Mouse (Mus musculus): ENCODE measurements around the gene Nicn1. TPM values are rescaled to one million over a fixed set of nuclear protein-coding genes. Genes with fewer than 3 reads are reported as not detected.
"Not testable (repeated sequence)": the region's sequence is repeated elsewhere in the genome, so short reads cannot be mapped to it uniquely, and the experiment has no call there.

The Nicn1 gene
- total RNA-seq, 2 experiments from 2014 or later: 20.3 to 24.2 TPM

DNA sequence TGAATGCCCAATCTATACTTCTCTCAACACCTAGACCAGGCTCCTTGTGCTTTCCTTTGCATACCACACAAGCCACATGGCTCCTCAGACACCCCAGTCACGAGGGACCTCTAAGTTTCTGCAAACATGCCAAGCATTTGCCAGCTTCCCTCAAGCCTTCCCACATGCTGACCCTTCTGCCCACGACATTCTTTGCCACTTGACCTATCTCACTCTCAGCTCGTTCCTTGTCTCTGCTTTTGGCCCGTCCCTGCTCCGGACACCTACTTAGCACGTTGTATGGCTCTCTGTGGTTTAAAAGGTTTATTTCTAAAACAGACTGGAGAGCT lies 14.9 kb upstream of the Nicn1 start:
- no peak for DNase-seq (ENCODE audit: low spot score)
- intact Hi-C loops (cut with DNase I): no loop called here

DNA sequence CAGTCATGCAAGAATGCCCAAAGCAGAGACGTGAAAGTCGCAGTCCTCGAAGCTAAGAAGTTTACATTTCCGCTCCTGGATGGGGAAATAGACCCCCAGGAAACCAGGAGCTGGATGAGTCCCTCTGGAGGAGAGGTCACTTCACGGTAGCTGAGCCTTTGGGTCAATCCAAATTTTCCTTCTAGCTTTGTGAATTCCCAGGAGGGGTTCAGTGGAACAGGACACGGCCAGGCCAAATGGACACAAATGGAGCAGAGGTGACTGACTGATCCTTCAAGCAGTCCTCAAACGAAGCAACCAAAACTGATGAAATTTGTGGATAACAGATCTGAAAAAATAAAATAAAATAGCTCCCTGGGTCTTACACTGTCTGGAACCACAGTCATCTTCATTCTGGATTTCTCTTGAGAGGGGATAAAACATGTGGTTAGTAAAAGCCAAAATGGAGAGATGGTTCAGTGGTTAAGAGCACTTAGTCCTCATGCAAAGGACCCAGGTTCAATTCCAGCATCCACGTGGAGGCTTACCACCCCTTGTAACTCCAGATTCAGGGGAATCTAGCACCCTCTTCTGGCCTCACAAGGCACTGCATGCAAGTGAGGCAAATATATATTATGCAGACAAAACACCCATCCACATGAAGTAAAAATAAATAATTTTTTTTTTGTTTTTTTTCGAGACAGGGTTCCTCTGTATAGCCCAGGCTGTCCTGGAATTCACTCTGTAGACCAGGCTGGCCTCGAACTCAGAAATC lies 11.4 kb upstream of the Nicn1 start:
- no peak for DNase-seq (ENCODE audit: low spot score)
- intact Hi-C loops (cut with DNase I): no loop called here

- DNase-seq (ENCODE audit: low spot score): peak; percentile 90
- intact Hi-C loops (cut with DNase I): loop anchor here (2.0 to 10.0 kb wide), 2 partner anchors 15 to 375 kb away; partner anchors contain the start of gene Mst1r
Measured at GRCm38 (mm10) chr9:108280071-108280828, 10.0 kb upstream of the Nicn1 start.

- intact Hi-C loops (cut with DNase I): loop anchor here (2.0 to 10.0 kb wide), 4 partner anchors 82 to 380 kb away; partner anchors contain the start of gene Mst1r
- DNase-seq (ENCODE audit: low spot score): no peak
Measured at GRCm38 (mm10) chr9:108284410-108284809, 5.8 kb upstream of the Nicn1 start.

DNA sequence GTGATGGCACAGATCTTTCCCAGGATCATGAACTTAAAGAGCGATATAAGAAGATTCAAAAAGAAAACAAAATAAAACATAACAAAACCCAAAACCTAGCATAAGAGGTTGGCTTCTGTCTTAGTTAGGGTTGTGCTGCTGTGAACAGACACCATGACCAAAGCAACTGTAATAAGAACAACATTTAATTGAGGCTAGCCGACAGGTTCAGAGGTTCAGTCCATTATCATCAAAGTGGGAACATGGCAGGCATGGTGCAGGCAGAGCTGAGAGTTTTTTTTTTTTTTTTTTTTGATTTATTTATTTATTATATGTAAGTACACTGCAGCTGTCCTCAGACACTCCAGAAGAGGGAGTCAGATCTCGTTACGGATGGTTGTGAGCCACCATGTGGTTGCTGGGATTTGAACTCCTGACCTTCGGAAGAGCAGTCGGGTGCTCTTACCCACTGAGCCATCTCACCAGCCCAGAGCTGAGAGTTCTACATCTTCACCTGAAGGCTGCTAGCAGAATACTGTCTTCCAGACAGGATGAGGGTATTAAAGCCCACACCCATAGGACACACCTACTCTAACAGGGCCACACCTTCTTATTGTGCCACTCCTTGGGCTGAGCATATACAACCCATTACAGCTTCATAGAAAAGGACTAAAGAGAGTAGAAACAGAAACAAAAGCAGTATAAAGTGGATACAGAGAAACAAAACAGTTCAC lies 2.5 kb upstream of the Nicn1 start:
- intact Hi-C loops (cut with DNase I): loop anchor here (10.0 kb wide), 1 partner anchor 383 kb away; the partner anchor contains the start of gene Mst1r
- DNase-seq (ENCODE audit: low spot score): not testable (repeated sequence)

DNA sequence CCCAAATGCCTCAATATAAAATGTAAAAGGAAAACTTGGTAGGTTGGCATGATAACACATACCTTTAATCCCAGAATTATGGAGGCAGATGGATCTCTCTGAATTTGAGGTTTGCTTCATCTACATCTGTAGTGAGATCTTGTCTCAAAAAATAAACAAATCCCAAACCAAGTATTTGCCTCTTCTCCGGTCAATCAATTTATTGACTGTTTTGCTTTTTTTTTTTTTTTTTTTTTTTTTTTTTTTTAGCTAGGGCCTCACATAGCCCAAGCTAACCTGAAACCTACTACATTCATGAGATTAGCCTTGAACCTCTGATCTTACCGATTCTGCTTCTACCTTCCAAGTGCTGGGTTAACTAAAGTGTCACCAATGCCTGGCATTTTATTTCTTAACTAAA lies 882 bp upstream of the Nicn1 start:
- DNase-seq (ENCODE audit: low spot score): no peak
- intact Hi-C loops (cut with DNase I): loop anchor here (10.0 kb wide), 1 partner anchor 385 kb away; the partner anchor contains the start of gene Mst1r

- intact Hi-C loops (cut with DNase I): loop anchor here (10.0 kb wide), 1 partner anchor 416 kb away; the partner anchor contains the start of gene Rbm6
- DNase-seq (ENCODE audit: low spot score): no peak
Measured at GRCm38 (mm10) chr9:108290773-108291172, 544 bp downstream of the Nicn1 start.

DNA sequence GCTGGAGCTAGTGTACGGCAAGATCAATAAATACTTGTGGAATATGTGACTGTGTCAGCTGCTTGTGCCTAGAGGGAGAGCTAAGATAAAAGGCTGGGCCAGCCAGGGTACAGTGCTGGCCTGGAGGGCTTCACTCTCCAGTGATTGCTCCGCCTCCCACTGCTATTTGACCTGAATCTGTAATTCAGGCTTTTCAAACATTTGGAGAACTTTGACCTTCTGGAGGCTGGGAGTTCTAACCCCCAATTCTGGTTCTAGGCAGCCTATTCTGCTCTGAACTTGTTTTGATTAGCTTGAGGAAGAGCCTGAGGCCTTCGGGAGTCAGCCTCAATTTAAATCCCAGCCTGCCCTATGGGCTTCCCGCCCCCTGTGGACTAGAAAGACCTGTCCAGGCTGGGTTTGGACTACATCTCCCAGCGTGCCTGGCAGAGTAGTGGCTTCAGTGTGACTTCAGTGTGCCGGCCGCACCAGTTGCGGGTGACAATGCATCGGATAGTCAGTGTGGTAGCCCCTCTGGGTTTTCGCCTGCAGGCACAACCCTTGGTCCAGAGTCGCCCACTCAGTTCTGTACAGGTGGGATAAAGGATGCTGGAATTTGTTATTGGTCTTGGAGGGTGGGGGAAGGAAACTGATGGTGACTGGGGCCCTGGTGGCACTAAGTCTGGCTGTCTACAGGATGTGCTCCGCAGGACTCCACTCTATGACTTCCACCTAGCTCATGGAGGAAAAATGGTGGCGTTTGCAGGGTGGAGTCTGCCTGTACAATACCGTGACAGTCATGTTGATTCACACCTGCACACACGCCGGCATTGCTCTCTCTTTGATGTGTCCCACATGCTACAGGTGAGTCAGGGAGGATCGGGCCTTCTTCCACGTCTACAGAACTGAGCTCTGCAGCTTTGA lies 6.5 kb downstream of the Nicn1 start, which contains the start of gene Amt:
Amt (plus strand) TSS at position 401 of the 903 bp plus-strand sequence.
- intact Hi-C loops (cut with DNase I): loop anchor here (10.0 kb wide), 1 partner anchor 422 kb away; the partner anchor contains the start of gene Rbm6
- DNase-seq (ENCODE audit: low spot score): no peak

DNA sequence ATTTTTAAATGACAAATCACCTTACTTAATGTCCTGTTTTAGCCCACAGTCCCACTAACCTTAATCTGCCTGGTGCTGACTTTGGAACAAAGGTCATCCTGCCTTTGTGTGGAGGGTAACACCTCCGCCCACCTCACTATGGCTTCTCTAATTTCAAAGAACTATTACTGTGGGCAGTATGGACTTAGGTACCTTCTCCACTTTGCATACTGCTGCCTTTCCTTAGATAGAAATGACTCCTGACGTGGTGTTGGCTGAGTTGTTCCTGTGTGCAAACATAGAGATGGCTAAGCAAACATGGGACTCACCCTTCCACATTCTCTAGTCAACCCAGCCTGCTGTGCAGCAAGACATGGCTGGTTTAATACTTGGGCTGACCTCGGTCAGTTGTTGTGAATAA lies 11.6 kb downstream of the Nicn1 start:
- DNase-seq (ENCODE audit: low spot score): no peak
- intact Hi-C loops (cut with DNase I): no loop called here

- intact Hi-C loops (cut with DNase I): no loop called here
- DNase-seq (ENCODE audit: low spot score): no peak
Measured at GRCm38 (mm10) chr9:108304716-108305115, 14.5 kb downstream of the Nicn1 start.

DNA sequence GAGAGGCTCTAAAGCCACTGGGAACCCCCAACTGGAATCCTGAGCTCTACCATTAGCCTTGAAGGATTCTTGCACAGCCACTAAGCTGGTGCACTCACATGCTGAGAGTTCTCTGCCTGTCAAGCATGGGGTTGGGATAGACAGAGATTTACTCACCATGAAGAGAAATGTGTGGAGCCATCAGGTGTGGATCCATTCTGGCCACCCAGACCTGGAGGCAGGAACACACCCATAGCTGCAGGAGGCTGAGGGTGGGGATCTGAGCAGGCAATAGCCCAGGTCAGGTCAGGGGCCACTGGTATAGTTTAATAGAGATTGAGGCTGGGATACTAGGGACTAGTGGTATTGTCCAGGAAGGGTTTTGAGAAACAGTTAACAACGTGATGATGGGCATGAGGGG lies 14.9 kb downstream of the Nicn1 start:
- intact Hi-C loops (cut with DNase I): no loop called here

GRCm38 (mm10) chr9:108305629-108306520 lies 15.6 kb downstream of the Nicn1 start, which contains the start of the genes Rhoa and Tcta:
Rhoa (plus strand) TSS chr9:108306129.
Tcta (minus strand) TSS chr9:108306160.
- DNase-seq (ENCODE audit: low spot score): peak; percentile 99
- intact Hi-C loops (cut with DNase I): loop anchor here (1.0 kb wide), 1 partner anchor 41 kb away; the partner anchor contains the start of gene Usp4

More for the DNA sequence above, 14.9 kb downstream of the Nicn1 start:
- no peak for DNase-seq (ENCODE audit: low spot score)

GRCm38 (mm10) chr9:108306571-108306980 lies 16.3 kb downstream of the Nicn1 start:
- intact Hi-C loops (cut with DNase I): loop anchor here (1.0 kb wide), 1 partner anchor 41 kb away; the partner anchor contains the start of gene Usp4
- DNase-seq (ENCODE audit: low spot score): peak; percentile 77

DNA sequence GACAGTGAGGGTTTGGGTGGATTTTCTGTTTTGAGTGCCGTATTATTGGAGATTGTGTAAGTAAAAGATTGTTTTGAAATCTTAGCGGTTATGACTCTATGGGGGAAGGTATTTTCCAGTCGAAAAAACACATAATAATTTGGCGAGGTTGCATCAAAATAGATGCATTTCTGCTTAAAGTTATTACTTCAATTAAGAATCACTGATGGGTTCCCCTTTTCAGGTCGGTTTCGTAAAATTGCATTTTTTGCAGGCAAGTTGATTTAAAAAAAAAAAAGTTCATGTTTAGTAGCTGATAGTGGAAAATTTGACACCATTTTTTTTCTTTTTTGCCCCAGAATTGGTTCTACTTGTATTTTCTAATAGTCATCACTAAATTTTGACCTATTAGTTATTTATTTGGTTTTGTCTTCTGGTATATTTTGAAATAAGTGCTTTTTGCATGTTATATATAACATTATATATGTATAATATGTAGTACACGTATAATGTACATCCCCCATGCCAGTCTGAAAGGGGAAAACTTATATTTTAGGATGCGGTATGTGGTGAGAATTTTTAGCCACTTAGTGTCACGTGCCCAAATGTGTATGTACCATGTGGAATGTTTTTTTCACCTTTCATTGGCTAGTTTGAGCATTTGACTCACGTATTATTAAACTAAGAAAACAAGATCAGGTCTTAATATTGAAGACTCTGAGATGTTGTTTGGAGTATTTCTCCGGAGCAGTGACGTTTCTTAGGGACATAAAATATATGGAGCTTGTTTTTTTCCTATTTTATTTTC lies 17.0 kb downstream of the Nicn1 start:
- no peak for DNase-seq (ENCODE audit: low spot score)
- intact Hi-C loops (cut with DNase I): no loop called here

DNA sequence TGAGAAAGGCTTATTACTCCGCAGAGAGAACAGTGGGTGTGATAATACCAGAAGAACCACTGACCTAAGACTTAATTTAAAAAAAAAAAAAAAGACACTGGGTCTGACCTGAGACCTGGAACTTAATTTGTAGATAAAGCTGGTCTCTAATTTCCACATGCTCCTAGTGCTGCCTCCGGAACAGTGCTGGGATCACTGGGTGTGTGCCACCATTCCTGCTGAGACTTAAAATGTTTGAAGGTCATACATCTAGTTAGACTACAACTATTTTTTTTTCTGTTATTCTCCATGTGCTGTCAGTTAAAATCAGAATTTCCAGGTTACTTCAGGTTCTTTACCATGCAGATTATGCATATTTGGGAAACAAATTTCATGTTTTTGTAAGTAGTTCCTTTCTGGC lies 17.9 kb downstream of the Nicn1 start:
- intact Hi-C loops (cut with DNase I): loop anchor here (2.0 kb wide), 1 partner anchor 31 kb away; the partner anchor contains the start of gene Gpx1
- no peak for DNase-seq (ENCODE audit: low spot score)

DNA sequence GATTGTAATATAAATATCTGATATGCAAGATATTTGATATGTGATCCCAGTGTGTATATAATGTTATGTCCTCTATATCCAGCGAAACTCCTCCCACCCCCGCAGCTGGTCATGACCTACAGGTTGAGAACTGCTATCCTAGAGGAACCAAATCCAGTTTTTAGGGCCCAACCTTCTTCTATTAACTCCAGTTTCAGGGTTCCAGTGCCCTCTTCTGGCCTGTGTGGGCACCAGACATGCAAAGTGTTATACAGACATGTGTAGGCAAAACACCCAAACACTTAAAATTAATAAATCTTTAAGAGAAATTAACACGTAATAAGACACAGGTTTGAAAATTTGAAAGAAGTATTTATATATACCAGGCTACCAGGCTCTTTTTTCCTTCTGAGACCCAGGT lies 27.3 kb downstream of the Nicn1 start:
- intact Hi-C loops (cut with DNase I): no loop called here
- no peak for DNase-seq (ENCODE audit: low spot score)

GRCm38 (mm10) chr9:108318462-108318861 lies 28.2 kb downstream of the Nicn1 start:
- DNase-seq (ENCODE audit: low spot score): no peak
- intact Hi-C loops (cut with DNase I): no loop called here

All from heart, postnatal 25 days (tissue).